Mouse (Mus musculus) large intestine, adult 2 months (tissue): ENCODE data around the gene Nsfl1c. TPM values are rescaled to one million over a fixed set of nuclear protein-coding genes. Genes with fewer than 3 reads are reported as not detected.

ENCODE experiments used
- DNase-seq: peaks from one replicate; pipeline ENCODE4 v3.0.0-alpha.2; 2012; ENCODE audit warnings: low read depth, low spot score
- WGBS: fragments of 180-500 bp; shearing (Covaris S2); methylation state at CpG from one replicate; pipeline ENCODE4 v1.1.7; 2018; 5-methylcytosine and 5-hydroxymethylcytosine counted together
- polyA plus RNA-seq: library from polyadenylated mRNA; depleted of rRNA; stranded (reverse); fragments of >200 nt; gene quantifications from 2 replicates; pipeline ENCODE4 v1.2.3, GENCODE M21; 2012; rRNA removed

Gene Nsfl1c
- polyA plus RNA-seq, 1 experiment = 45.3 TPM

GRCm38 (mm10) chr2:151542323-151543062 lies 48.5 kb downstream of the Nsfl1c start, which contains the start of gene Fkbp1a:
Gene Fkbp1a, plus strand, starts transcription at chr2:151542483.
- under 1% methylated on average over 78 of the region's 93 CpGs for WGBS
- peak; percentile 53 for DNase-seq

- WGBS = 4% methylated on average over 21 of the region's 21 CpGs
- no peak for DNase-seq
Observed at GRCm38 (mm10) chr2:151543063-151543895, 49.3 kb downstream of the Nsfl1c start.

GRCm38 (mm10) chr2:151544673-151545072 lies 50.7 kb downstream of the Nsfl1c start:
- 76% methylated on average over 6 of the region's 6 CpGs for WGBS
- DNase-seq = no peak

GRCm38 (mm10) chr2:151546571-151546970 lies 52.6 kb downstream of the Nsfl1c start:
- 89% methylated on average over 4 of the region's 4 CpGs for WGBS
- no peak for DNase-seq

DNA sequence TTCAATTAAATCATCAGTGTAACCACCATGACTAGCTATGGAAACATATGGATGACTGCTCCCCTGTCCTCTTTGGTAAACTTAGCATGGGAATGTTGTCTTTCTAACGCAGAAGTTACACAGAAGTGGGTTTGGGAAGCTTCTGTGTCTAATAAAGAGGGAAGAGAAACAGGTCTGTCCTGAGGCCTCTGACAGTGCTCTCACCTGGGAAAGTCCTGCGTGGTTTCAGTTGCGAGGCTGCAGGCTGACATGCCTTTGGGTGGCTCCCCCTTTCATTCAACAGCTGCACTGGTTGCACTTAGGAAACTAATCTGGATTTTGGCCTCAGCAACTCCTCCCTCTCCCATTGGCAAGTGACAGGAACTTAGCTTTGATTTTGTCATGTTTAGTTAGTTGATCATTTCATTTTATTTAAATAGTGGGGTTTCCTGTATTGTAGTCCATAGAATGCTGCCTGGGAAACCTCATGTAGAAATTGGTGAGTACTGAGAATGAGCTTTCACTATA lies 55.7 kb downstream of the Nsfl1c start:
- 76% methylated on average over 3 of the region's 3 CpGs for WGBS
- no peak for DNase-seq

Other genes with a start within 250 kb of the Nsfl1c start
- not detected in 2 replicates for gene 4921509C19Rik, start 18.0 kb upstream of the Nsfl1c start, polyA plus RNA-seq
- gene Fkbp1a, start 48.3 kb downstream of the Nsfl1c start, polyA plus RNA-seq = 82.7 and 98.9 TPM in 2 replicates
- 157 and 170 TPM in 2 replicates for gene Sdcbp2, start 78.4 kb downstream of the Nsfl1c start, polyA plus RNA-seq
- 12.5 and 14.0 TPM in 2 replicates for gene Snph, start 138.4 kb downstream of the Nsfl1c start, polyA plus RNA-seq
- not detected in 2 replicates for gene Rad21l, start 174.4 kb downstream of the Nsfl1c start, polyA plus RNA-seq
- gene Tmem74b, start 207.8 kb downstream of the Nsfl1c start, polyA plus RNA-seq = 0.22 and 0.36 TPM in 2 replicates